Mouse (Mus musculus) liver, embryonic 14.5 days (tissue): Measurements from ENCODE around the gene Zmym6. TPM values are rescaled to one million over a fixed set of nuclear protein-coding genes. Genes with fewer than 3 reads are reported as not detected.

Experiments used
- ATAC-seq: fragments of 200-750 bp; cut with Nextera tagmentation; 2 replicates; pipeline ENCODE4 v1.8.0; 2017; ENCODE audit warnings: moderate number of reproducible peaks, mild to moderate bottlenecking, moderate library complexity; ENCODE audit not compliant: insufficient read depth
- DNase-seq, 3 experiments: peaks; one replicate each; pipeline ENCODE4 v3.0.0-alpha.2; 2012 to 2013; ENCODE audit warnings: low read depth in 3 of 3, low spot score in 3 of 3
- H3K27ac ChIP-seq: fragments of 300-500 bp; sonication (generic); 2 replicates; pipeline ENCODE4 v1.5.1; 2014; ENCODE audit warnings: moderate library complexity, mild to moderate bottlenecking, control low read depth, inconsistent platforms
- H3K27me3 ChIP-seq: fragments of 300-500 bp; sonication (generic); 2 replicates; pipeline ENCODE4 v1.6.1; 2014; ENCODE audit warnings: mild to moderate bottlenecking, low read length, moderate library complexity; ENCODE audit not compliant: control insufficient read depth, insufficient read depth
- H3K36me3 ChIP-seq: fragments of 300-500 bp; sonication (generic); replicated peaks from 2 replicates; pipeline ENCODE4 v1.6.1; 2014; ENCODE audit warnings: low read depth; ENCODE audit not compliant: control insufficient read depth, insufficient read depth
- H3K4me1 ChIP-seq, 2 experiments: fragments of 200-500 bp in 1 of 2; fragments of 300-500 bp in 1 of 2; sonication (generic) in 1 of 2; replicated peaks; 2 replicates each; pipeline ENCODE4 v1.6.1; 2012 to 2014; ENCODE audit warnings: antibody characterized with exemption in 1 of 2, inconsistent platforms in 1 of 2, low read length in 1 of 2; ENCODE audit not compliant: control insufficient read depth in 2 of 2, insufficient read depth in 2 of 2
- H3K4me2 ChIP-seq: fragments of 300-500 bp; sonication (generic); 2 replicates; pipeline ENCODE4 v1.6.1; 2014; ENCODE audit warnings: low read depth, mild to moderate bottlenecking, control low read depth, moderate library complexity
- H3K4me3 ChIP-seq, 2 experiments: fragments of 200-500 bp in 1 of 2; fragments of 300-500 bp in 1 of 2; sonication (generic) in 1 of 2; 2 replicates each; pipeline ENCODE4 v1.5.1; 2012 to 2014; ENCODE audit warnings: low read depth in 2 of 2, low read length in 2 of 2, mild to moderate bottlenecking in 2 of 2, control low read depth in 1 of 2, inconsistent platforms in 1 of 2, moderate library complexity in 1 of 2; ENCODE audit not compliant: insufficient read depth in 1 of 2
- H3K9ac ChIP-seq: fragments of 300-500 bp; sonication (generic); replicated peaks from 2 replicates; pipeline ENCODE4 v1.6.1; 2014; ENCODE audit warnings: mild to moderate bottlenecking, control low read depth, moderate library complexity
- H3K9me3 ChIP-seq: fragments of 300-500 bp; sonication (generic); 2 replicates; pipeline ENCODE4 v1.6.1; 2016; ENCODE audit warnings: low read length, mixed read lengths; ENCODE audit not compliant: control insufficient read depth
- CTCF ChIP-seq: IDR thresholded peaks from 2 replicates; pipeline ENCODE4 v1.5.1; 2016; ENCODE audit warnings: antibody characterized with exemption, low read depth, control low read depth
- EP300 ChIP-seq: IDR thresholded peaks from 2 replicates; pipeline ENCODE4 v1.6.1; 2016; ENCODE audit warnings: antibody characterized with exemption, low read depth
- WGBS: fragments of 180-500 bp; shearing (Covaris S2); extraction: QIAGEN DNeasy Blood & Tissue Kit; methylation state at CpG from one replicate; pipeline ENCODE4 v1.1.7; 2014; ENCODE audit not compliant: insufficient replicate concordance; 5-methylcytosine and 5-hydroxymethylcytosine counted together
- polyA plus RNA-seq, 2 experiments: library from polyadenylated mRNA; depleted of rRNA in 1 of 2; stranded (reverse) in 1 of 2; unstranded in 1 of 2; fragments of >200 nt; fragmentation: Nextera tagmentation in 1 of 2; extraction: Ambion mirVana in 1 of 2; gene quantifications; 2 replicates each; pipeline versions ENCODE4 v1.2.1 to v1.2.3; 2012 to 2014

Gene Zmym6
- polyA plus RNA-seq, 2 experiments, result 1.9 to 3.7 TPM

GRCm38 (mm10) chr4:127060585-127061290, 16.4 kb upstream of the Zmym6 start, which contains the start of gene Zmym1:
Gene Zmym1, minus strand, starts transcription at chr4:127061152.
- peak within 1 kb of the TSS; percentile 84 to 96 for H3K4me3 ChIP-seq
- peaks cover 6% of the 10 kb centered on the region for H3K36me3 ChIP-seq
- H3K27ac ChIP-seq, result peak within 1 kb of the TSS; percentile 60
- under 1% methylated on average over 38 of the region's 38 CpGs for WGBS
- no peaks in the 10 kb centered on the region for H3K27me3 ChIP-seq
- peak within 1 kb of the TSS; percentile 86 for H3K9ac ChIP-seq
- peak within 1 kb of the TSS; percentile 86 for H3K4me2 ChIP-seq
- no peaks in the 10 kb centered on the region for H3K9me3 ChIP-seq
- H3K4me1 ChIP-seq, result peaks cover 3 to 7% of the 10 kb centered on the region in 2 experiments; a peak in 3 of 4 replicates
- peak; percentile 76 to 79 (median 79) for DNase-seq
- ATAC-seq, result peak; percentile 95
- TF ChIP-seq CTCF, result peak; percentile 11; the same call in 1 of the 2 replicates
- TF ChIP-seq EP300, result no peak

GRCm38 (mm10) chr4:127064051-127064450, 13.1 kb upstream of the Zmym6 start:
- H3K27me3 ChIP-seq, result no peaks in the 10 kb centered on the region
- H3K4me2 ChIP-seq, result no peak overlapping the region
- no peak overlapping the region for H3K9ac ChIP-seq
- no peak overlapping the region for H3K4me3 ChIP-seq
- H3K27ac ChIP-seq, result no peak overlapping the region
- H3K4me1 ChIP-seq, result peaks cover 3 to 7% of the 10 kb centered on the region in 2 experiments; a peak in 3 of 4 replicates
- H3K36me3 ChIP-seq, result no peaks in the 10 kb centered on the region
- 54% methylated on average over 1 of the region's 1 CpGs for WGBS
- no peak for ATAC-seq
- no peaks in the 10 kb centered on the region for H3K9me3 ChIP-seq
- TF ChIP-seq CTCF (no peak), EP300 (no peak)
- no peak for DNase-seq

GRCm38 (mm10) chr4:127074915-127075314, 2.3 kb upstream of the Zmym6 start:
- H3K27ac ChIP-seq, result no peak overlapping the region
- no peak for TF ChIP-seq EP300
- TF ChIP-seq CTCF, result peak; percentile 19; the same call in 1 of the 2 replicates
- no peak overlapping the region for H3K4me2 ChIP-seq
- peaks cover 4 to 7% of the 10 kb centered on the region in 2 experiments; a peak in 3 of 4 replicates for H3K4me1 ChIP-seq
- WGBS, result 24% methylated on average over 1 of the region's 1 CpGs
- H3K9me3 ChIP-seq, result no peaks in the 10 kb centered on the region
- ATAC-seq (no peak), DNase-seq (no peak)
- H3K9ac ChIP-seq, result no peak overlapping the region
- H3K36me3 ChIP-seq, result no peaks in the 10 kb centered on the region
- H3K27me3 ChIP-seq, result no peaks in the 10 kb centered on the region
- no peak overlapping the region for H3K4me3 ChIP-seq

- no peak overlapping the region for H3K4me2 ChIP-seq
- H3K9ac ChIP-seq, result no peak overlapping the region
- DNase-seq, result no peak
- TF ChIP-seq EP300, result no peak
- TF ChIP-seq CTCF, result no peak
- H3K9me3 ChIP-seq, result no peaks in the 10 kb centered on the region
- ATAC-seq, result no peak
- no peaks in the 10 kb centered on the region for H3K27me3 ChIP-seq
- WGBS, result 44% methylated on average over 1 of the region's 1 CpGs
- H3K27ac ChIP-seq, result no peak overlapping the region
- H3K36me3 ChIP-seq, result no peaks in the 10 kb centered on the region
- peaks cover 4 to 7% of the 10 kb centered on the region in 2 experiments; a peak in 3 of 4 replicates for H3K4me1 ChIP-seq
- H3K4me3 ChIP-seq, result no peak overlapping the region
Observed at GRCm38 (mm10) chr4:127080806-127081205, 3.6 kb downstream of the Zmym6 start.

GRCm38 (mm10) chr4:127083131-127083530, 5.9 kb downstream of the Zmym6 start:
- no peaks in the 10 kb centered on the region for H3K9me3 ChIP-seq
- H3K27ac ChIP-seq, result no peak overlapping the region
- no peaks in the 10 kb centered on the region for H3K36me3 ChIP-seq
- H3K4me3 ChIP-seq, result no peak overlapping the region
- ATAC-seq (no peak), DNase-seq (no peak)
- H3K4me2 ChIP-seq, result no peak overlapping the region
- H3K27me3 ChIP-seq, result no peaks in the 10 kb centered on the region
- no peak for TF ChIP-seq CTCF
- no peak for TF ChIP-seq EP300
- H3K4me1 ChIP-seq, result no peaks in the 10 kb centered on the region
- H3K9ac ChIP-seq, result no peak overlapping the region
- WGBS, result 75% methylated on average over 2 of the region's 2 CpGs
